Mouse (Mus musculus) kidney, embryonic 14.5 days (tissue): ENCODE measurements around the gene Sae1. TPM values are rescaled to one million over a fixed set of nuclear protein-coding genes. Genes with fewer than 3 reads are reported as not detected.
A peak's percentile ranks its signal among the peaks of the same experiment; 100 is the strongest.

Experiments used
- ATAC-seq: fragments of 200-750 bp; cut with Nextera tagmentation; 2 replicates; pipeline ENCODE4 v1.8.0; 2017; ENCODE audit warnings: moderate number of reproducible peaks, mild to moderate bottlenecking, moderate TSS enrichment, moderate library complexity; ENCODE audit not compliant: low FRiP score, low TSS enrichment
- H3K27ac ChIP-seq: fragments of 300-500 bp; sonication (generic); 2 replicates; pipeline ENCODE4 v1.5.1; 2014; ENCODE audit warnings: low read depth, mild to moderate bottlenecking, low read length, moderate library complexity, mixed read lengths
- H3K27me3 ChIP-seq: fragments of 300-500 bp; sonication (generic); 2 replicates; pipeline ENCODE4 v1.6.1; 2014; ENCODE audit warnings: mild to moderate bottlenecking, low read length; ENCODE audit not compliant: control insufficient read depth, insufficient read depth
- H3K36me3 ChIP-seq: fragments of 300-500 bp; sonication (generic); 2 replicates; pipeline ENCODE4 v1.6.1; 2014; ENCODE audit warnings: low read length, mixed read lengths; ENCODE audit not compliant: control insufficient read depth, insufficient read depth
- H3K4me1 ChIP-seq: fragments of 300-500 bp; sonication (generic); 2 replicates; pipeline ENCODE4 v1.6.1; 2014; ENCODE audit warnings: low read length, mixed read lengths; ENCODE audit not compliant: control insufficient read depth, insufficient read depth
- H3K4me2 ChIP-seq: fragments of 300-500 bp; sonication (generic); replicated peaks from 2 replicates; pipeline ENCODE4 v1.6.1; 2014; ENCODE audit warnings: low read depth, mild to moderate bottlenecking, low read length
- H3K4me3 ChIP-seq: fragments of 300-500 bp; sonication (generic); 2 replicates; pipeline ENCODE4 v1.5.1; 2014; ENCODE audit warnings: mild to moderate bottlenecking, low read length
- H3K9ac ChIP-seq: fragments of 300-500 bp; sonication (generic); 2 replicates; pipeline ENCODE4 v1.6.1; 2014; ENCODE audit warnings: low read depth, mild to moderate bottlenecking, low read length, moderate library complexity
- H3K9me3 ChIP-seq: fragments of 300-500 bp; sonication (generic); 2 replicates; pipeline ENCODE4 v1.6.1; 2016; ENCODE audit warnings: low read length; ENCODE audit not compliant: control insufficient read depth
- WGBS: fragments of 180-500 bp; shearing (Covaris S2); extraction: QIAGEN DNeasy Blood & Tissue Kit; methylation state at CpG from one replicate; pipeline ENCODE4 v1.1.7; 2014; 5-methylcytosine and 5-hydroxymethylcytosine counted together
- polyA plus RNA-seq: library from polyadenylated mRNA; unstranded; fragments of >200 nt; fragmentation: Nextera tagmentation; extraction: Ambion mirVana; gene quantifications from 2 replicates; pipeline ENCODE4 v1.2.1, GENCODE M21; 2014

The Sae1 gene
- polyA plus RNA-seq, 1 experiment from 2014 or later = 323 TPM

DNA sequence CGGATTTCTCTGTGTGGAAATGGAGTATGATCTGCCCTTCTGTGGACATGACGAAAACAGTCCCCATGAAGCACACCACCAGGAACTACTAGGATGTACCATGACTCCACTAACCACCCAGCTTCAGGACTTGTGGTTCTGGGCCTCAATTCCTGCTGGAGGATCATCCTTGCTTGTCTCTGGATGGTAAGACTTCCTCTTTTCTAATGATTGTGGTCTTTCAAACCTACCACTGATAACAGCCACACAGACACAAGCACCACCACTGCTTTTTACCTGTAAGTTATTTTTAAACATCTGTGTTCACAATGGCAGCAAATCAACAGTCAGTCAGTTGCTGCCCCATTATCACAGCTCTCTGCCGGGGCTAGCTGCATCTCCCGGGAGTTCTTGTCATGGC lies 42.3 kb downstream of the Sae1 start:
- Histone ChIP-seq H3K4me3 (no peak overlapping the region), H3K4me1 (no peaks in the 10 kb centered on the region), H3K27ac (no peak overlapping the region), H3K9ac (no peak overlapping the region), H3K4me2 (no peak overlapping the region), H3K9me3 (no peaks in the 10 kb centered on the region), H3K36me3 (peaks cover 54% of the 10 kb centered on the region), H3K27me3 (no peaks in the 10 kb centered on the region)
- WGBS = 92% methylated on average over 4 of the region's 4 CpGs
- no peak for ATAC-seq

DNA sequence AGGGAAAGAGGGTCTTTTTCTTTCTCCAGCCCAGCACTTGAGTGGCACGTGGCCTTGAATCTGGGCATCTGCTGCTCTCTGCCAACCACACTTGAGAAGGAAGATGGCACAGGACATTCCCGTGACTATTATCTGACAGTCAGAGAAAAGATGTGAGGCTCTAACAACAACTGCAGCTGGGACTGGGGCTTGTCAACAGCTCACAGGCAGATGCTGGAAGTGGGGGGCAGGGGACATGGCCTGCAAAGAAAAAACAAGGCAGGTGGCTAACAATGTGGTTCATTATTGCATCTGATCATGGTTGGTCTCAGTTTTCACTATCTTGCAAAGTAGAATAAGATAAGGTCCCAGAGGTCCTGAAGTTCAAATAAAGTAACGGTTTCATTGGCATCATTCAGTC lies 43.0 kb downstream of the Sae1 start:
- Histone ChIP-seq H3K4me1 (no peaks in the 10 kb centered on the region), H3K4me3 (no peak overlapping the region), H3K27ac (no peak overlapping the region), H3K36me3 (peaks cover 54% of the 10 kb centered on the region), H3K9me3 (no peaks in the 10 kb centered on the region), H3K27me3 (no peaks in the 10 kb centered on the region), H3K9ac (no peak overlapping the region), H3K4me2 (no peak overlapping the region)
- no peak for ATAC-seq
- 83% methylated on average over 3 of the region's 3 CpGs for WGBS

DNA sequence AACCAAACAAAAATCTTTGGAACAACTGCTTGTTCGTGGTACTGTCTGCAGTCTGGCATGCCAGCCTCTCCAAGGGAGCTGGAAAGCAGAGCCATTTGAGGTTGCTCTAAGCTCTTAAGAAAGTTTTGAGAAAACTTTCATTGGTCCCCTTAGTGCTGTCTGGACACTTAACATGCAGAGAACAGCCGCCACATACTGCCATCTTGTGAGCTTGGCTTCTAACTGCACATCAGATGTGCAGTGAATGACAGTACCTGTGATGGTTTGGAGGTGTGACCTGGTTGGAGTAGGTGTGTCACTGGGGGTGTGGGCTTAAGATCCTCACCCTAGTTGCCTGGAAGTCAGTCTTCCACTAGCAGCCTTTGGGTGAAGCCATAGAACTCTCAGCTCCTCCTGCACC lies 49.9 kb downstream of the Sae1 start:
- ATAC-seq = no peak
- peaks cover 59% of the 10 kb centered on the region for H3K36me3 ChIP-seq

DNA sequence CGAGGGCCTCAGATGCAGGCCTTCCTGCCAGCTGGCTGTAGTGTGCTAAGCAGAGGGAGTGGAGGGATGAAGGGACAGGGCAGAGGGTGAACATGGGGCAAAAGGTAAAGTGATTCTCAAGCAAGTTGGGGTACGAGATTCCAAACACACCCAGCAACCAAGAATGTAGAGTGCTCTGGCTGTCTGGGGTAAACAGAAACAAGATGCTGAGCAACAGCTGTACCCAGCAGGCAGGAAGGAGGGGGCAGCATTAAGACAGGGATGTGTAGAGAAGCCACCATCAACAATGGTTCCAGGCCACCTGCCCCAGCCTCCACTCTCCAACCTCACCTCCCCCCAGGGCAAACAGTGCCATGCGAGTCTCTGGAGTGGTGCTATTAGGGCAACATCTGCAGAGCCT lies 58.5 kb downstream of the Sae1 start:
- no peaks in the 10 kb centered on the region for H3K9me3 ChIP-seq
- no peak overlapping the region for H3K27ac ChIP-seq
- H3K36me3 ChIP-seq = peaks cover 64% of the 10 kb centered on the region
- no peak overlapping the region for H3K4me3 ChIP-seq
- H3K27me3 ChIP-seq = no peaks in the 10 kb centered on the region
- ATAC-seq = no peak
- WGBS = 52% methylated on average over 3 of the region's 3 CpGs
- no peaks in the 10 kb centered on the region; the same call in 1 of the 2 replicates for H3K4me1 ChIP-seq
- H3K4me2 ChIP-seq = no peak overlapping the region
- no peak overlapping the region for H3K9ac ChIP-seq

More for the DNA sequence above, 49.9 kb downstream of the Sae1 start:
- no peaks in the 10 kb centered on the region for H3K9me3 ChIP-seq
- no peak overlapping the region for H3K27ac ChIP-seq
- H3K4me1 ChIP-seq = no peaks in the 10 kb centered on the region
- H3K27me3 ChIP-seq = no peaks in the 10 kb centered on the region
- no peak overlapping the region for H3K9ac ChIP-seq
- no peak overlapping the region for H3K4me3 ChIP-seq
- 90% methylated on average over 2 of the region's 2 CpGs for WGBS
- no peak overlapping the region for H3K4me2 ChIP-seq

- H3K9me3 ChIP-seq = no peaks in the 10 kb centered on the region
- WGBS = 92% methylated on average over 2 of the region's 2 CpGs
- peaks cover 53% of the 10 kb centered on the region for H3K36me3 ChIP-seq
- no peaks in the 10 kb centered on the region for H3K27me3 ChIP-seq
- H3K27ac ChIP-seq = peak overlapping the region; percentile 14; the same call in 1 of the 2 replicates
- H3K4me2 ChIP-seq = no peak overlapping the region
- no peak overlapping the region for H3K9ac ChIP-seq
- no peaks in the 10 kb centered on the region; the same call in 1 of the 2 replicates for H3K4me1 ChIP-seq
- no peak overlapping the region for H3K4me3 ChIP-seq
- peak; percentile 29; the same call in 1 of the 2 replicates for ATAC-seq
These were observed 61.0 kb downstream of the Sae1 start for GRCm38 (mm10) chr7:16326607-16326971.

DNA sequence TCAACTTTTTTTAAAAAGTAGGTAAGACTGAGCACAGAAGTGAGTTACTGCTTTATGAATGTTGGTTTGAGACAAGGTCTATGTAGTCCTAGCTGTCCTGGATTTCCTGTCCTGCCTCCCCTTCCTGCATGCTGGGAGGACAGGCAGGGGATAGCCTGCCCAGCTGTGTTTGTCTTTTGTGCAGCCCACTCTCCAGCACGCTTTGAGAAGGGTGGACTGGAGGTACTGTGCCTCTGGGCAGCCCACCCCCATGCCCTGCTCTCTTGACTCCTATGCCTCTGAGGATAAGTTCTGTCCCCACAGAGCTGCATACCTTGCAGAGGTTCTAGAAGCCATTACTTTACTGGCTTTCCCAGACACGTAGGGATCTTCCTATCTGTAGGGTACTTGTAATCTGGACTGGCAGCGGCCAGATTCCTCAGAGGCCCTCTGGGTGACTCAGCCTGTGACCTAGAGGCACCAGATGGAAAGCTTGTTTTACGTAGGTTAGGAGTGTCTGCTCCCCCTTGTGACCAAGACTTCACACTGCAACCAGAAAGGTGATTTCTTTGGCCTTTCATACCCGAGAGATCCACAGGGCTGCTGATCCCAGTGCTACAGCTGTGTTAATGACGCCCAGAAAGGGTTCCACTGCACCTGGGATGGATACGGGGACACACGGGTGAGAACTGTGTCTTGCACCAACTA lies 61.5 kb downstream of the Sae1 start:
- peak overlapping the region; percentile 30 for H3K27ac ChIP-seq
- no peak overlapping the region for H3K4me3 ChIP-seq
- 19% methylated on average over 8 of the region's 8 CpGs for WGBS
- no peaks in the 10 kb centered on the region for H3K9me3 ChIP-seq
- no peak overlapping the region for H3K4me2 ChIP-seq
- no peaks in the 10 kb centered on the region; the same call in 1 of the 2 replicates for H3K4me1 ChIP-seq
- peaks cover 53% of the 10 kb centered on the region for H3K36me3 ChIP-seq
- H3K9ac ChIP-seq = no peak overlapping the region
- peak; percentile 74 for ATAC-seq
- H3K27me3 ChIP-seq = no peaks in the 10 kb centered on the region

DNA sequence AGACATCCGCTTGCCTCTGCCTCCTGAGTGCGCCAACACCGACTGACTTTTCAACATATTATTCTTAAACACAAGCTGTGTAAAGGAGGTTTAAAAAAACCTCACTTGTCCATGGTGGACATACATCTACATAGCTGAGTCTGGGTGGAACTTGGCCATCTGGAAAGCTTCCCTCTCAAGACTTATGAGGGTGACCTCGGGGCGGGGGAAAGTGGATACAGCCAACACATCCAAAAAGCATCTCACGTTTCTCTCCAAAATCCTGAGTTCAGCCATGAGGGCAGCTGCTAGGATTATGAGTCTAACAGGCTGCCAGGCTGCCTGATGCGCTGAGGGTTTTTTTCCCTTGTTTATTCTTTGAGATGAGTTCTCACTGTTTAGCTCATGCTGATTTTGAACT lies 62.9 kb downstream of the Sae1 start:
- Histone ChIP-seq H3K4me2 (no peak overlapping the region), H3K27ac (no peak overlapping the region), H3K36me3 (peaks cover 43% of the 10 kb centered on the region), H3K4me1 (no peaks in the 10 kb centered on the region; the same call in 1 of the 2 replicates), H3K9ac (no peak overlapping the region), H3K9me3 (no peaks in the 10 kb centered on the region), H3K27me3 (no peaks in the 10 kb centered on the region), H3K4me3 (no peak overlapping the region)
- 55% methylated on average over 7 of the region's 7 CpGs for WGBS
- ATAC-seq = no peak

- H3K4me3 ChIP-seq = no peak overlapping the region
These were observed 67.1 kb downstream of the Sae1 start for GRCm38 (mm10) chr7:16320479-16320878.

DNA sequence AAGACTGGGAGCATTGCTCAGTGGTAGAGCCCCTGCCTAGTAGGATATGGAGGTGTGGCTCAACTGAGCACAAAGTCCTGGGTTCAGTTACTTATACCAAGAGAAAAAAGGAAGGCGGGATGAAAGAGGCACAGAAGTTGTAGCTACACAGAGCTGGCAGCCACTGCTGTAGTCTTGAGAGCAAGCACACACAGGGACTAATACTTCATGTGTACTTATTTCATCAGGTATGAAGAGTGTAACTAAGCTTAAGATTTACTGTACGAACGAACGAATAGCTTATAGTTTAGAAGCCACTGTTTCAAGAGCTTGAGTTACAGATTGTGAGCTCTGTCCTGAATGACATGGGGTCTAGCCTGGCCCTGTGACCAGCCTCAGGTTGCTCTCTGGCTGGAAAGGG lies 68.4 kb downstream of the Sae1 start:
- Histone ChIP-seq H3K4me1 (0 out of 2 replicates have a peak, but pooled peaks cover 2% of the 10 kb centered on the region), H3K9ac (no peak overlapping the region), H3K27me3 (no peaks in the 10 kb centered on the region), H3K27ac (no peak overlapping the region), H3K4me3 (no peak overlapping the region), H3K4me2 (no peak overlapping the region), H3K9me3 (no peaks in the 10 kb centered on the region), H3K36me3 (peaks cover 6% of the 10 kb centered on the region)
- 92% methylated on average over 4 of the region's 4 CpGs for WGBS
- no peak for ATAC-seq

More at GRCm38 (mm10) chr7:16320479-16320878, 67.1 kb downstream of the Sae1 start:
- Histone ChIP-seq H3K9ac (no peak overlapping the region), H3K27ac (no peak overlapping the region), H3K4me2 (no peak overlapping the region), H3K4me1 (no peaks in the 10 kb centered on the region), H3K36me3 (peaks cover 10% of the 10 kb centered on the region), H3K9me3 (no peaks in the 10 kb centered on the region), H3K27me3 (no peaks in the 10 kb centered on the region)
- WGBS = 94% methylated on average over 6 of the region's 6 CpGs
- ATAC-seq = no peak
